Mouse (Mus musculus) stomach, postnatal 0 days (tissue): ENCODE results near the gene Ulk2.

Experiments
- CTCF ChIP-seq: IDR thresholded peaks from 2 replicates; pipeline ENCODE4 v1.5.1; 2016; ENCODE audit warnings: antibody characterized with exemption, low read depth, mild to moderate bottlenecking, moderate library complexity
- EP300 ChIP-seq: optimal IDR thresholded peaks from 2 replicates; pipeline ENCODE3; 2016; ENCODE audit warnings: antibody characterized with exemption

DNA sequence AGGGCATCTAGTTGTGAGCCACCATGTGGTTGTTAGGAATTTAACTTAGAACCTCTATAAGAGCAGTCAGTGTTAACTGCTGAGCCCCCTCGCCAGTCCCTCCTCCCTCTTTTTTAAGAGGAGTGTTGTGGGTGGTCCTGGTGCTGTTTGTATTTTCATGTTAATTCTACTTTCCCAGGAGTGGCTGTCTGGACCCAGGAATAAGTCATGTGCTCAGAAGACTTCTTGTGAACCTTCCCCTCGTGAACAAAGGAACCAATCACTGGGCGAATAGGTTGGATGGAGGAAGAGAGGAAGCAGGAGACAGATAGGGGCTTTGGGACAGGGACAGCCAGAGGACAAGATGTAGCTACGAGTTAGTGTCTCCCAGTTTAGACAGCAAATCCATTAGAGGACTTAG, 45.1 kb downstream of the Ulk2 start:
- TF ChIP-seq CTCF, result no peak
- no peak for TF ChIP-seq EP300
